17 mouse cellular contexts compared by ENCODE assay signal in genomic region chr2:181716991-181717390, GRCm38 (mm10). TPM values are rescaled to one million over a fixed set of nuclear protein-coding genes. Genes with fewer than 3 reads are reported as not detected.
DNase-seq lines count a peak whose midpoint lies in the region; ATAC-seq and TF ChIP-seq lines count a peak whose summit lies in the region.
"Had no signal": no experiment of that assay in that cellular context is flagged by ENCODE, and none has a peak within 500 bp of the region (broad histone marks: within the 10 kb centered on the region; RNA-seq: fewer than 3 reads in every experiment).

No protein-coding gene starts in this region.

- intact Hi-C loops in heart, postnatal 14 days (cut with DNase I), result no loop called here

- ATAC-seq in heart, embryonic 12.5 days (ENCODE audit: insufficient number of reproducible peaks, low FRiP score), result no peak
- no peak for ATAC-seq in hindbrain, postnatal 0 days
- no peak for ATAC-seq in liver, embryonic 11.5 days (replicated peaks; ENCODE audit: low FRiP score)
- ATAC-seq: liver, embryonic 12.5 days; lung, postnatal 0 days had no signal

- no peak overlapping the region for H3K27ac ChIP-seq in heart, embryonic 12.5 days (ENCODE audit: poor library complexity, severe bottlenecking)
- no peak overlapping the region for H3K27ac ChIP-seq in testis, adult 2 months (ENCODE audit: control insufficient read depth, insufficient read depth, low read depth, low read length)
- no peak overlapping the region for H3K27ac ChIP-seq in hindbrain, postnatal 0 days
- H3K27ac ChIP-seq in liver, embryonic 11.5 days (ENCODE audit: low read depth, low read length), result no peak overlapping the region
- H3K27ac ChIP-seq: liver, embryonic 12.5 days had no signal

- peaks cover 6% of the 10 kb centered on the region for H3K36me3 ChIP-seq in heart, embryonic 12.5 days
- no peaks in the 10 kb centered on the region for H3K36me3 ChIP-seq in testis, adult 2 months (ENCODE audit: control insufficient read depth, insufficient read depth, low read length)
- H3K36me3 ChIP-seq in hindbrain, postnatal 0 days (ENCODE audit: insufficient read depth, low read length), result 0 out of 2 replicates have a peak, but pooled peaks cover 3% of the 10 kb centered on the region
- no peaks in the 10 kb centered on the region for H3K36me3 ChIP-seq in liver, embryonic 11.5 days (ENCODE audit: control insufficient read depth, insufficient read depth, low read length)
- H3K36me3 ChIP-seq: liver, embryonic 12.5 days had no signal

- H3K9ac ChIP-seq in heart, embryonic 12.5 days, result no peak overlapping the region
- H3K9ac ChIP-seq in hindbrain, postnatal 0 days (replicated peaks; ENCODE audit: low read length), result no peak overlapping the region
- no peak overlapping the region for H3K9ac ChIP-seq in liver, embryonic 11.5 days (ENCODE audit: low read depth, low read length)
- H3K9ac ChIP-seq: liver, embryonic 12.5 days had no signal

- DNase-seq in heart, postnatal 14 days, result no peak
- no peak for DNase-seq in testis, postnatal 14 days (ENCODE audit: low spot score)
- DNase-seq in hindbrain, postnatal 0 days (ENCODE audit: low spot score), result no peak
- no peak for DNase-seq in liver, embryonic 11.5 days (ENCODE audit: low spot score)
- no peak for DNase-seq in layer of hippocampus, postnatal 25 days (ENCODE audit: extremely low spot score in 1 of 2, low spot score in 1 of 2)
- DNase-seq: adrenal gland, postnatal 25 days; kidney, adult 11 months had no signal

- no peak for TF ChIP-seq POLR2A in testis, adult 2 months (IDR thresholded peaks at IDR 0.05; ENCODE audit: control insufficient read depth, low read depth, low read length)

- no peak overlapping the region for H3K4me3 ChIP-seq in heart, embryonic 12.5 days
- 0 out of 2 replicates have a peak overlapping the region, but pooled peaks have one; percentile 18 for H3K4me3 ChIP-seq in testis, adult 2 months (ENCODE audit: control insufficient read depth, low read depth, low read length)
- H3K4me3 ChIP-seq in hindbrain, postnatal 0 days (ENCODE audit: low read length), result peak overlapping the region; percentile 46
- no peak overlapping the region for H3K4me3 ChIP-seq in liver, embryonic 11.5 days (ENCODE audit: low read depth, low read length)
- H3K4me3 ChIP-seq: liver, embryonic 12.5 days had no signal

- WGBS in heart, embryonic 12.5 days, result 52% methylated on average over 3 of the region's 3 CpGs
- WGBS in hindbrain, postnatal 0 days, result 32% methylated on average over 3 of the region's 3 CpGs
- WGBS in liver, embryonic 11.5 days, result 65% methylated on average over 3 of the region's 3 CpGs

- H3K4me1 ChIP-seq in heart, embryonic 12.5 days (replicated peaks), result peaks cover 20% of the 10 kb centered on the region
- peaks cover 5% of the 10 kb centered on the region for H3K4me1 ChIP-seq in testis, adult 2 months (ENCODE audit: control insufficient read depth, insufficient read depth, low read length)
- H3K4me1 ChIP-seq in hindbrain, postnatal 0 days (ENCODE audit: insufficient read depth, low read length), result peaks cover 16% of the 10 kb centered on the region; the same call in 1 of the 2 replicates
- H3K4me1 ChIP-seq in liver, embryonic 11.5 days (replicated peaks; ENCODE audit: control insufficient read depth, insufficient read depth, low read length), result 0 out of 2 replicates have a peak, but pooled peaks cover 3% of the 10 kb centered on the region

- H3K4me2 ChIP-seq in heart, embryonic 12.5 days, result peak overlapping the region; percentile 16; the same call in 1 of the 2 replicates
- peak overlapping the region; percentile 63 for H3K4me2 ChIP-seq in hindbrain, postnatal 0 days (ENCODE audit: low read depth, low read length)
- no peak overlapping the region for H3K4me2 ChIP-seq in liver, embryonic 11.5 days
- H3K4me2 ChIP-seq: liver, embryonic 12.5 days had no signal

- H3K9me3 ChIP-seq in heart, embryonic 12.5 days (replicated peaks), result no peaks in the 10 kb centered on the region
- no peaks in the 10 kb centered on the region for H3K9me3 ChIP-seq in hindbrain, postnatal 0 days (ENCODE audit: low read length)
- H3K9me3 ChIP-seq in liver, embryonic 11.5 days (ENCODE audit: control insufficient read depth, low read length), result no peaks in the 10 kb centered on the region
- H3K9me3 ChIP-seq: liver, embryonic 12.5 days had no signal

- TF ChIP-seq CTCF in testis, adult 2 months (IDR thresholded peaks at IDR 0.05; ENCODE audit: control insufficient read depth, insufficient read depth, insufficient replicate concordance, low read depth, low read length), result no peak
- no peak for TF ChIP-seq CTCF in hindbrain, postnatal 0 days (IDR thresholded peaks at IDR 0.05; ENCODE audit: low read depth)

- no peaks in the 10 kb centered on the region for H3K27me3 ChIP-seq in heart, embryonic 12.5 days (replicated peaks)
- no peaks in the 10 kb centered on the region for H3K27me3 ChIP-seq in testis, adult 2 months (ENCODE audit: control insufficient read depth, insufficient read depth, low read length)
- no peaks in the 10 kb centered on the region for H3K27me3 ChIP-seq in hindbrain, postnatal 0 days (ENCODE audit: insufficient read depth, low read length)
- no peaks in the 10 kb centered on the region for H3K27me3 ChIP-seq in liver, embryonic 11.5 days (replicated peaks; ENCODE audit: control insufficient read depth, insufficient read depth, low read length)
- H3K27me3 ChIP-seq: liver, embryonic 12.5 days had no signal

RNA-seq across cellular contexts. Expression of gene Oprl1, which starts 2.2 kb away (rescaled TPM):
- 7.7 and 9.8 TPM in 2 replicates for polyA plus RNA-seq in heart, embryonic 12.5 days (2016; fragmentation: Nextera tagmentation; extraction: Ambion mirVana)
- not detected for total RNA-seq in heart, postnatal 14 days (2021)
- 5.4 and 5.9 TPM in 2 replicates for polyA plus RNA-seq in testis, adult 2 months (2012; rRNA removed)
- 177 and 221 TPM in 2 replicates for total RNA-seq in hindbrain, postnatal 0 days (2014; rRNA removed)
- polyA plus RNA-seq in hindbrain, postnatal 0 days (2015; fragmentation: Nextera tagmentation; extraction: Ambion mirVana), result 69.8 and 73.1 TPM in 2 replicates
- polyA plus RNA-seq in liver, embryonic 11.5 days (2014; fragmentation: Nextera tagmentation; extraction: Ambion mirVana), result 2.0 and 3.2 TPM in 2 replicates
- total RNA-seq in layer of hippocampus, postnatal 25 days (2021), result 10 to 100 TPM; 44.6 to 52.6 TPM
- total RNA-seq: common myeloid progenitor, adult 5-6 weeks; gastrocnemius, postnatal 4 days had no signal

RNA-seq across cellular contexts. Expression of gene Lkaaear1, which starts 18.7 kb away (rescaled TPM):
- polyA plus RNA-seq in heart, embryonic 12.5 days (2016; fragmentation: Nextera tagmentation; extraction: Ambion mirVana), result not detected in 2 replicates
- total RNA-seq in heart, postnatal 14 days (2021), result not detected
- 409 and 417 TPM in 2 replicates for polyA plus RNA-seq in testis, adult 2 months (2012; rRNA removed)
- not detected in 2 replicates for total RNA-seq in hindbrain, postnatal 0 days (2014; rRNA removed)
- polyA plus RNA-seq in hindbrain, postnatal 0 days (2015; fragmentation: Nextera tagmentation; extraction: Ambion mirVana), result not detected in 2 replicates
- polyA plus RNA-seq in liver, embryonic 11.5 days (2014; fragmentation: Nextera tagmentation; extraction: Ambion mirVana), result not detected in 2 replicates
- not detected for total RNA-seq in layer of hippocampus, postnatal 25 days (2021)
- total RNA-seq: adrenal gland, postnatal 25 days; common myeloid progenitor, adult 5-6 weeks; gastrocnemius, postnatal 4 days; left cerebral cortex, postnatal 25 days had no signal
- polyA plus RNA-seq: heart, embryonic 16.5 days; large intestine, adult 2 months; liver, embryonic 12.5 days; lung, postnatal 0 days; spleen, adult 2 months had no signal

RNA-seq across cellular contexts. Expression of gene Rgs19, which starts 23.2 kb away (rescaled TPM):
- 43.5 and 45.4 TPM in 2 replicates for polyA plus RNA-seq in heart, embryonic 12.5 days (2016; fragmentation: Nextera tagmentation; extraction: Ambion mirVana)
- total RNA-seq in heart, postnatal 14 days (2021), result 1 to 10 TPM; 7.2 to 8.1 TPM
- 25.7 and 28.2 TPM in 2 replicates for polyA plus RNA-seq in testis, adult 2 months (2012; rRNA removed)
- 57.9 and 94.0 TPM in 2 replicates for total RNA-seq in hindbrain, postnatal 0 days (2014; rRNA removed)
- polyA plus RNA-seq in hindbrain, postnatal 0 days (2015; fragmentation: Nextera tagmentation; extraction: Ambion mirVana), result 50.6 and 56.8 TPM in 2 replicates
- 51.4 and 51.8 TPM in 2 replicates for polyA plus RNA-seq in liver, embryonic 11.5 days (2014; fragmentation: Nextera tagmentation; extraction: Ambion mirVana)
- 10 to 100 TPM; 32.2 to 39.5 TPM for total RNA-seq in layer of hippocampus, postnatal 25 days (2021)

RNA-seq across cellular contexts. Expression of gene Tcea2, which starts 36.9 kb away (rescaled TPM):
- 13.1 and 15.4 TPM in 2 replicates for polyA plus RNA-seq in heart, embryonic 12.5 days (2016; fragmentation: Nextera tagmentation; extraction: Ambion mirVana)
- 1 to 10 TPM; 6.4 to 8.7 TPM for total RNA-seq in heart, postnatal 14 days (2021)
- polyA plus RNA-seq in testis, adult 2 months (2012; rRNA removed), result 577 and 632 TPM in 2 replicates
- 37.2 and 50.2 TPM in 2 replicates for total RNA-seq in hindbrain, postnatal 0 days (2014; rRNA removed)
- polyA plus RNA-seq in hindbrain, postnatal 0 days (2015; fragmentation: Nextera tagmentation; extraction: Ambion mirVana), result 48.7 and 54.3 TPM in 2 replicates
- polyA plus RNA-seq in liver, embryonic 11.5 days (2014; fragmentation: Nextera tagmentation; extraction: Ambion mirVana), result 8.1 and 12.1 TPM in 2 replicates
- total RNA-seq in layer of hippocampus, postnatal 25 days (2021), result 10 to 100 TPM; 53.7 to 65.7 TPM

RNA-seq across cellular contexts. Expression of gene Sox18, which starts 45.6 kb away (rescaled TPM):
- polyA plus RNA-seq in heart, embryonic 12.5 days (2016; fragmentation: Nextera tagmentation; extraction: Ambion mirVana), result 24.7 and 26.3 TPM in 2 replicates
- 10 to 100 TPM; 73.4 to 77.1 TPM for total RNA-seq in heart, postnatal 14 days (2021)
- polyA plus RNA-seq in testis, adult 2 months (2012; rRNA removed), result 5.0 and 5.5 TPM in 2 replicates
- total RNA-seq in hindbrain, postnatal 0 days (2014; rRNA removed), result 10.8 and 14.7 TPM in 2 replicates
- 10.6 and 11.6 TPM in 2 replicates for polyA plus RNA-seq in hindbrain, postnatal 0 days (2015; fragmentation: Nextera tagmentation; extraction: Ambion mirVana)
- polyA plus RNA-seq in liver, embryonic 11.5 days (2014; fragmentation: Nextera tagmentation; extraction: Ambion mirVana), result 16.1 and 19.4 TPM in 2 replicates
- total RNA-seq in layer of hippocampus, postnatal 25 days (2021), result 10 to 100 TPM; 10.6 to 14.8 TPM
- total RNA-seq: common myeloid progenitor, adult 5-6 weeks had no signal

Comparison
In these comparisons a context has a peak if more than half of its experiments do, and no peak if none do; other contexts are left out.
1. H3K4me3 ChIP-seq: peak in testis, adult 2 months (single experiment) and hindbrain, postnatal 0 days (single experiment); none in heart, embryonic 12.5 days (single experiment) and liver, embryonic 11.5 days (single experiment).
2. RNA of gene Lkaaear1, which starts 18.7 kb away (polyA plus RNA-seq): 409 to 417 TPM in testis, adult 2 months; not detected in hindbrain, postnatal 0 days, not detected in heart, embryonic 12.5 days and not detected in liver, embryonic 11.5 days; every median in the first group is over 100 times any median in the second.